In genomic region chr3:122184109-122184508, GRCm38 (mm10) we compare ENCODE assay signal across 13 mouse cellular contexts.
DNase-seq lines count a peak whose midpoint lies in the region; ATAC-seq and TF ChIP-seq lines count a peak whose summit lies in the region.
"Had no signal": no experiment of that assay in that cellular context is flagged by ENCODE, and none has a peak within 500 bp of the region (broad histone marks: within the 10 kb centered on the region; RNA-seq: fewer than 3 reads in every experiment).

No protein-coding gene starts in this region.

- TF ChIP-seq EP300 in CH12.LX (IDR thresholded peaks at IDR 0.05; ENCODE audit: low read length), result no peak

- DNase-seq in hindbrain, postnatal 0 days (ENCODE audit: low spot score), result no peak
- no peak for DNase-seq in CH12.LX (ENCODE audit: extremely low read depth)
- no peak for DNase-seq in Patski (ENCODE audit: low read depth, low spot score)
- DNase-seq in liver, adult 2 months (ENCODE audit: extremely low read depth, low read depth, low spot score), result no peak
- no peak for DNase-seq in cerebellum, adult 11-12 months
- no peak for DNase-seq in kidney, postnatal 14 days
- DNase-seq in left cerebral cortex, postnatal 10 days (ENCODE audit: extremely low spot score in 1 of 2, low spot score in 2 of 2), result no peak
- DNase-seq: kidney, adult 9 months; thymus, postnatal 4 days had no signal

- H3K27me3 ChIP-seq in hindbrain, postnatal 0 days (ENCODE audit: insufficient read depth, low read length), result no peaks in the 10 kb centered on the region
- no peaks in the 10 kb centered on the region for H3K27me3 ChIP-seq in hindbrain, embryonic 13.5 days
- no peaks in the 10 kb centered on the region for H3K27me3 ChIP-seq in CH12.LX (replicated peaks)
- H3K27me3 ChIP-seq in Patski, result no peaks in the 10 kb centered on the region
- no peaks in the 10 kb centered on the region for H3K27me3 ChIP-seq in liver, adult 2 months (ENCODE audit: control insufficient read depth, insufficient read depth, low read length)
- H3K27me3 ChIP-seq: limb, embryonic 13.5 days had no signal

- CTCF ChIA-PET in Patski (lab: Charles Lee), result interaction anchor here (0.7 to 1.9 kb wide), 6 partner anchors 8 to 72 kb away, joined by 3 to 8 read pairs (median 4); partner anchors contain the start of gene Gclm

- no peaks in the 10 kb centered on the region for H3K4me1 ChIP-seq in hindbrain, postnatal 0 days (ENCODE audit: insufficient read depth, low read length)
- H3K4me1 ChIP-seq in hindbrain, embryonic 13.5 days (replicated peaks), result no peaks in the 10 kb centered on the region
- H3K4me1 ChIP-seq in CH12.LX (ENCODE audit: control insufficient read depth in 1 of 2, insufficient read depth in 2 of 2), result peaks cover 0 to 11% of the 10 kb centered on the region in 2 experiments; a peak in 2 of 4 replicates
- no peaks in the 10 kb centered on the region for H3K4me1 ChIP-seq in liver, adult 2 months (ENCODE audit: control insufficient read depth, insufficient read depth, low read length)
- H3K4me1 ChIP-seq: heart, embryonic 13.5 days; limb, embryonic 13.5 days had no signal

- dilution Hi-C loops in CH12.LX (cut with MboI; ENCODE audit: extremely low pct_ligation_motif_present, extremely low pct_unique_long_range_greater_than_20kb, low sequenced_read_pairs), result no loop called here

- intact Hi-C loops in left cerebral cortex, postnatal 10 days (cut with DNase I), result no loop called here

- TF ChIP-seq RAD21 in CH12.LX (IDR thresholded peaks at IDR 0.05; ENCODE audit: low read depth, low read length), result no peak; the same call in none of the 2 replicates

- in situ Hi-C loops in CH12.LX (cut with MboI; ENCODE audit: low pct_ligation_motif_present, low pct_unique_long_range_greater_than_20kb, low sequenced_read_pairs) (no loop called here), Patski (cut with MboI; ENCODE audit: low pct_unique_long_range_greater_than_20kb) (no loop called here)

- H3K27ac ChIP-seq in hindbrain, postnatal 0 days, result no peak overlapping the region
- no peak overlapping the region for H3K27ac ChIP-seq in hindbrain, embryonic 13.5 days
- H3K27ac ChIP-seq in CH12.LX (ENCODE audit: insufficient read depth, low read depth), result no peak overlapping the region
- no peak overlapping the region for H3K27ac ChIP-seq in liver, adult 2 months (replicated peaks; ENCODE audit: insufficient read depth, low read depth, low read length)
- H3K27ac ChIP-seq: heart, embryonic 13.5 days; limb, embryonic 13.5 days had no signal

- no peak overlapping the region for H3K4me2 ChIP-seq in hindbrain, postnatal 0 days (ENCODE audit: low read depth, low read length)
- H3K4me2 ChIP-seq in hindbrain, embryonic 13.5 days, result no peak overlapping the region
- H3K4me2 ChIP-seq in CH12.LX (ENCODE audit: insufficient read depth, low read depth, poor library complexity, severe bottlenecking), result no peak overlapping the region
- H3K4me2 ChIP-seq: heart, embryonic 13.5 days; limb, embryonic 13.5 days had no signal

- POLR2A ChIA-PET in Patski (lab: Charles Lee), result no interaction called here

- TF ChIP-seq POLR2A in CH12.LX (IDR thresholded peaks at IDR 0.05; ENCODE audit: low read depth, low read length), result no peak
- no peak for TF ChIP-seq POLR2A in liver, adult 2 months (IDR thresholded peaks at IDR 0.05; ENCODE audit: extremely low read depth, insufficient read depth, low read length)

- H3K4me3 ChIP-seq in hindbrain, postnatal 0 days (ENCODE audit: low read length), result no peak overlapping the region
- H3K4me3 ChIP-seq in hindbrain, embryonic 13.5 days, result no peak overlapping the region
- H3K4me3 ChIP-seq in CH12.LX (replicated peaks in 1 of 3; ENCODE audit: low read depth in 2 of 3, low read length in 2 of 3, poor library complexity in 1 of 3), result no peak overlapping the region
- H3K4me3 ChIP-seq in liver, adult 2 months (ENCODE audit: insufficient read depth, low read depth, low read length), result no peak overlapping the region
- H3K4me3 ChIP-seq: heart, embryonic 13.5 days; limb, embryonic 13.5 days had no signal

- H3K36me3 ChIP-seq in hindbrain, postnatal 0 days (ENCODE audit: insufficient read depth, low read length), result no peaks in the 10 kb centered on the region
- H3K36me3 ChIP-seq in hindbrain, embryonic 13.5 days, result no peaks in the 10 kb centered on the region
- no peaks in the 10 kb centered on the region for H3K36me3 ChIP-seq in CH12.LX (replicated peaks in 1 of 2; ENCODE audit: control insufficient read depth in 1 of 2, insufficient read depth in 1 of 2, low read length in 1 of 2)
- H3K36me3 ChIP-seq in liver, adult 2 months (ENCODE audit: control insufficient read depth, insufficient read depth, low read length), result no peaks in the 10 kb centered on the region
- H3K36me3 ChIP-seq: G1E; heart, embryonic 13.5 days; limb, embryonic 13.5 days had no signal

- ATAC-seq in hindbrain, postnatal 0 days, result no peak
- ATAC-seq in hindbrain, embryonic 13.5 days (ENCODE audit: low FRiP score), result no peak
- no peak for ATAC-seq in Patski

- H3K9ac ChIP-seq in hindbrain, postnatal 0 days (replicated peaks; ENCODE audit: low read length), result no peak overlapping the region
- no peak overlapping the region for H3K9ac ChIP-seq in hindbrain, embryonic 13.5 days
- no peak overlapping the region for H3K9ac ChIP-seq in CH12.LX (ENCODE audit: insufficient read depth, low read depth)
- H3K9ac ChIP-seq in liver, adult 2 months (ENCODE audit: low read depth, low read length), result no peak overlapping the region
- H3K9ac ChIP-seq: heart, embryonic 13.5 days; limb, embryonic 13.5 days had no signal

- H3K79me2 ChIP-seq in CH12.LX (replicated peaks; ENCODE audit: control insufficient read depth, extremely low read depth, insufficient read depth, poor library complexity, severe bottlenecking), result no peaks in the 10 kb centered on the region
- no peaks in the 10 kb centered on the region for H3K79me2 ChIP-seq in liver, adult 2 months (ENCODE audit: control insufficient read depth, insufficient read depth, low read length)

- WGBS in hindbrain, postnatal 0 days, result 60% methylated on average over 11 of the region's 11 CpGs
- WGBS in hindbrain, embryonic 13.5 days, result 56% methylated on average over 11 of the region's 11 CpGs
- WGBS in liver, adult 2 months, result 63% methylated on average over 11 of the region's 11 CpGs

- H3K9me3 ChIP-seq in hindbrain, postnatal 0 days (ENCODE audit: low read length), result no peaks in the 10 kb centered on the region
- H3K9me3 ChIP-seq in hindbrain, embryonic 13.5 days, result no peaks in the 10 kb centered on the region
- H3K9me3 ChIP-seq in CH12.LX (replicated peaks; ENCODE audit: low read length), result no peaks in the 10 kb centered on the region
- H3K9me3 ChIP-seq: G1E; heart, embryonic 13.5 days; limb, embryonic 13.5 days had no signal

- TF ChIP-seq CTCF in hindbrain, postnatal 0 days (IDR thresholded peaks at IDR 0.05; ENCODE audit: low read depth), result peak; percentile 44
- TF ChIP-seq CTCF in CH12.LX (conservative IDR thresholded peaks at IDR 0.05 in 1 of 2, IDR thresholded peaks at IDR 0.05 in 1 of 2; ENCODE audit: low read depth in 2 of 2, low read length in 2 of 2) (peak in 1 of 2 experiments; percentile 48; a peak in 2 of 4 replicates), Patski (IDR thresholded peaks at IDR 0.05) (peak; percentile 61)
- peak; percentile 71 for TF ChIP-seq CTCF in liver, adult 2 months (IDR thresholded peaks at IDR 0.05; ENCODE audit: low read depth, low read length)

TF ChIP-seq in CH12.LX, 34 proteins besides CTCF, POLR2A, EP300 and RAD21:
- no peak for TF ChIP-seq JUND (conservative IDR thresholded peaks at IDR 0.05; ENCODE audit: low read depth, low read length)
- TF ChIP-seq SMC3 (IDR thresholded peaks at IDR 0.05; ENCODE audit: low read depth, low read length), result peak; percentile 40
- no peak for TF ChIP-seq USF2 (conservative IDR thresholded peaks at IDR 0.05; ENCODE audit: low read depth, low read length)
